12 mouse cellular contexts compared by ENCODE assay signal in genomic region chr17:83704469-83704868, GRCm38 (mm10). TPM values are rescaled to one million over a fixed set of nuclear protein-coding genes. Genes with fewer than 3 reads are reported as not detected.
DNase-seq lines count a peak whose midpoint lies in the region; ATAC-seq and TF ChIP-seq lines count a peak whose summit lies in the region.
"Had no signal": no experiment of that assay in that cellular context is flagged by ENCODE, and none has a peak within 500 bp of the region (broad histone marks: within the 10 kb centered on the region; RNA-seq: fewer than 3 reads in every experiment).

No protein-coding gene starts in this region.

- H3K9ac ChIP-seq in liver, embryonic 12.5 days, result peak overlapping the region; percentile 97
- H3K9ac ChIP-seq: midbrain, embryonic 12.5 days had no signal

- peak; percentile 39 for DNase-seq in gastrocnemius, adult 18-20 months (ENCODE audit: low spot score)
- no peak for DNase-seq in gastrocnemius, postnatal 10 days
- DNase-seq in frontal cortex, postnatal 25 days (ENCODE audit: low spot score in 2 of 2), result no peak
- no peak for DNase-seq in frontal cortex, postnatal 36 days (ENCODE audit: low spot score in 2 of 2)
- DNase-seq: adrenal gland, postnatal 10 days; kidney, adult 8-10 months had no signal

- TF ChIP-seq POLR2A in small intestine, adult 2 months (IDR thresholded peaks at IDR 0.05; ENCODE audit: low read depth, low read length), result no peak

- H3K36me3 ChIP-seq in megakaryocyte, embryonic 14.5 days (replicated peaks; ENCODE audit: low read length), result peaks cover 37% of the 10 kb centered on the region
- H3K36me3 ChIP-seq in liver, embryonic 12.5 days, result peaks cover 8% of the 10 kb centered on the region
- H3K36me3 ChIP-seq in small intestine, adult 2 months (ENCODE audit: control insufficient read depth, insufficient read depth, low read length), result no peaks in the 10 kb centered on the region
- H3K36me3 ChIP-seq: midbrain, embryonic 12.5 days had no signal

- peak overlapping the region; percentile 70 for H3K27ac ChIP-seq in liver, embryonic 12.5 days
- H3K27ac ChIP-seq in small intestine, adult 2 months (ENCODE audit: insufficient read depth, low read depth, low read length), result peak overlapping the region; percentile 41; the same call in 1 of the 2 replicates

- WGBS in liver, embryonic 12.5 days (ENCODE audit: insufficient replicate concordance), result 82% methylated on average over 5 of the region's 5 CpGs
- WGBS in small intestine, adult 2 months, result 90% methylated on average over 5 of the region's 5 CpGs

- TF ChIP-seq CTCF in small intestine, adult 2 months (IDR thresholded peaks at IDR 0.05; ENCODE audit: extremely low read depth, insufficient read length, insufficient replicate concordance, low read depth, low read length), result no peak

- H3K4me3 ChIP-seq in megakaryocyte, embryonic 14.5 days (replicated peaks), result peak overlapping the region; percentile 96
- H3K4me3 ChIP-seq in liver, embryonic 12.5 days, result peak overlapping the region; percentile 85
- H3K4me3 ChIP-seq in small intestine, adult 2 months (ENCODE audit: low read depth, low read length), result no peak overlapping the region

- peaks cover 78% of the 10 kb centered on the region for H3K4me1 ChIP-seq in megakaryocyte, embryonic 14.5 days
- H3K4me1 ChIP-seq in liver, embryonic 12.5 days, result peaks cover 69% of the 10 kb centered on the region
- peaks cover 21% of the 10 kb centered on the region for H3K4me1 ChIP-seq in small intestine, adult 2 months (ENCODE audit: control insufficient read depth, insufficient read depth, insufficient read length, low read length)

- H3K9me3 ChIP-seq in megakaryocyte, embryonic 14.5 days, result no peaks in the 10 kb centered on the region
- no peaks in the 10 kb centered on the region for H3K9me3 ChIP-seq in liver, embryonic 12.5 days (replicated peaks)
- H3K9me3 ChIP-seq: limb, embryonic 12.5 days; midbrain, embryonic 12.5 days had no signal

- peak overlapping the region; percentile 97 for H3K4me2 ChIP-seq in liver, embryonic 12.5 days

- no peak for ATAC-seq in megakaryocyte, adult 5-6 weeks (ENCODE audit: poor library complexity, severe bottlenecking)
- ATAC-seq in liver, embryonic 12.5 days, result no peak

- no peaks in the 10 kb centered on the region for H3K27me3 ChIP-seq in megakaryocyte, embryonic 14.5 days (replicated peaks)
- H3K27me3 ChIP-seq in liver, embryonic 12.5 days (replicated peaks), result no peaks in the 10 kb centered on the region
- H3K27me3 ChIP-seq in small intestine, adult 2 months (ENCODE audit: control insufficient read depth, insufficient read depth, low read length), result no peaks in the 10 kb centered on the region
- H3K27me3 ChIP-seq: limb, embryonic 12.5 days; midbrain, embryonic 12.5 days had no signal

RNA-seq across cellular contexts. Expression of gene Mta3, which starts 1.5 kb away (rescaled TPM):
- 1 to 10 TPM; 7.9 to 8.4 TPM for total RNA-seq in gastrocnemius, adult 18-20 months (2021)
- total RNA-seq in gastrocnemius, postnatal 10 days (2021), result 10 to 100 TPM; 13.5 to 17.0 TPM
- 183 and 216 TPM in 2 replicates for polyA plus RNA-seq in megakaryocyte, embryonic 14.5 days (2012; ENCODE audit: insufficient read depth, low replicate concordance)
- total RNA-seq in megakaryocyte, adult 5-6 weeks (2015), result 79.2 and 84.9 TPM in 2 replicates
- 65.7 and 74.1 TPM in 2 replicates for total RNA-seq in megakaryocyte, adult 5-6 weeks (2017)
- 60.2 and 66.4 TPM in 2 replicates for polyA plus RNA-seq in liver, embryonic 12.5 days (2016; fragmentation: Nextera tagmentation; extraction: Ambion mirVana)
- 13.7 and 40.1 TPM in 2 replicates for polyA plus RNA-seq in small intestine, adult 2 months (2012; rRNA removed)
